Mouse (Mus musculus) ES-E14 (cell line): ENCODE results near the gene Marveld2. TPM values are rescaled to one million over a fixed set of nuclear protein-coding genes. Genes with fewer than 3 reads are reported as not detected.

Source experiments
- DNase-seq: peaks from one replicate; pipeline ENCODE4 v3.0.0-alpha.2; 2013; ENCODE audit warnings: low read depth, low spot score
- H3K27ac ChIP-seq: 2 replicates; pipeline ENCODE4 v1.5.1; 2012; ENCODE audit warnings: low read depth, mild to moderate bottlenecking, low read length, moderate library complexity, mixed read lengths; ENCODE audit not compliant: poor library complexity, insufficient read depth, severe bottlenecking
- H3K36me3 ChIP-seq: 2 replicates; pipeline ENCODE4 v1.6.1; 2012; ENCODE audit warnings: mild to moderate bottlenecking, low read length, moderate library complexity, mixed read lengths; ENCODE audit not compliant: control insufficient read depth, poor library complexity, insufficient read depth, severe bottlenecking
- H3K4me1 ChIP-seq, 2 experiments: fragments of 150-350 bp in 1 of 2; sonication (generic) in 1 of 2; 2 replicates each; pipeline ENCODE4 v1.6.1; 2012; ENCODE audit warnings: low read length in 2 of 2, mild to moderate bottlenecking in 1 of 2, mixed read lengths in 1 of 2; ENCODE audit not compliant: control insufficient read depth in 2 of 2, insufficient read depth in 2 of 2, poor library complexity in 1 of 2
- H3K4me3 ChIP-seq, 2 experiments: fragments of 150-350 bp in 1 of 2; sonication (generic) in 1 of 2; 2 replicates each; pipeline ENCODE4 v1.5.1; 2012; ENCODE audit warnings: low read length in 2 of 2, low read depth in 1 of 2, mild to moderate bottlenecking in 1 of 2, mixed read lengths in 1 of 2; ENCODE audit not compliant: insufficient read depth in 1 of 2, poor library complexity in 1 of 2, severe bottlenecking in 1 of 2
- H3K9ac ChIP-seq: 2 replicates; pipeline ENCODE4 v1.6.1; 2012; ENCODE audit warnings: low read depth, mild to moderate bottlenecking, low read length, mixed read lengths; ENCODE audit not compliant: poor library complexity, insufficient read depth, severe bottlenecking
- H3K9me3 ChIP-seq: fragments of 150-350 bp; sonication (generic); 2 replicates; pipeline ENCODE4 v1.6.1; 2012; ENCODE audit warnings: low read depth, mild to moderate bottlenecking, low read length; ENCODE audit not compliant: control insufficient read depth, insufficient read depth
- CHD2 ChIP-seq: IDR thresholded peaks from 2 replicates; pipeline ENCODE4 v1.6.1; 2014; ENCODE audit warnings: mild to moderate bottlenecking, low read depth, low read length, inconsistent platforms
- HCFC1 ChIP-seq: IDR thresholded peaks from 2 replicates; pipeline ENCODE4 v1.6.1; 2012; ENCODE audit warnings: low read length, inconsistent platforms, borderline replicate concordance; ENCODE audit not compliant: insufficient read depth
- MAFK ChIP-seq: IDR thresholded peaks from 2 replicates; pipeline ENCODE4 v1.6.1; 2014; ENCODE audit warnings: mild to moderate bottlenecking, low read depth, low read length, inconsistent platforms; ENCODE audit not compliant: insufficient read depth
- ZC3H11A ChIP-seq: IDR thresholded peaks from 2 replicates; pipeline ENCODE4 v1.6.1; 2012; ENCODE audit warnings: low read depth, mild to moderate bottlenecking, inconsistent platforms, low read length, borderline replicate concordance
- ZNF384 ChIP-seq: IDR thresholded peaks from 2 replicates; pipeline ENCODE4 v1.6.1; 2012; ENCODE audit warnings: low read depth, low read length, inconsistent platforms
- in situ Hi-C, 2 experiments: fragments of 600-800 bp; cut with MboI; formaldehyde crosslinking; loops; one replicate each; pipeline ENCODE4 v1.15.1; 2025; ENCODE audit warnings: low sequenced_read_pairs in 2 of 2, inconsistent platforms in 1 of 2; ENCODE audit not compliant: unreplicated experiment in 2 of 2
- total RNA-seq: library from RNA; depleted of rRNA; stranded (reverse); fragments of 300-350 nt; gene quantifications from 2 replicates; pipeline ENCODE4 v1.2.3, GENCODE M21; 2012

Gene Marveld2
- total RNA-seq, 1 experiment: 2.5 TPM

DNA sequence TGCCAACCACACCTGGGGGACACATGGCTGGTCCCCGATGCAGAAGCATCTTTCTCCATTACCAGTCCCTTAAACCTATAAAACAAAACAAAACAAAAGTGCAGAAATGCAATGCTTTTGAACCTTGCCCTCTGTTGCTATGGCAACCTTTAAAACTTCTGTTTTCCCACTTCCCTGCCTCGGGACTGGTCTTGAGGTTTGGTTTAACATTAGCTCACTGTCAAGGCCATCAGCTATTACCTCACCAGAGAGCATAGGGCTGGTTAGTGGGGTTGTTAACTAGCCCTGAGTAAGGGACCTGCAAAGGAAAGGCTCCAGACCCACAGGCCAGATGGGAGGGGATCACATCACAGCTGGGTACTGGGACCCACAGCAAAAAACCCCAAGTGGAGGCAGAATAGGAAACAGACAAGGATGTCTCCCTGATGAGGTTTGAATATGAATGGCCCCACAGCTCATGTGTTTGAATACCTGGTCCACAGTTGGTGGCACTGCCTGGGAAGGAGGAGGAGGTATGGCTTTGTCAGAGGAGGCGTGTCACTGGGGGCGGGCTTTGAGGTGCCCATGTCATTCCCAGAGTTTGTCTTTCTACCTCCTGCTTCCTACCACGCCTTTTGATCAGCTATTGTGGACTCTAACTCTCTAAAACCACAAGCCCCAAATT, 14.4 kb downstream of the Marveld2 start:
- Histone ChIP-seq H3K4me3 (no peak overlapping the region), H3K27ac (no peak overlapping the region), H3K9me3 (no peaks in the 10 kb centered on the region), H3K36me3 (no peaks in the 10 kb centered on the region), H3K9ac (no peak overlapping the region), H3K4me1 (peaks cover 0 to 6% of the 10 kb centered on the region in 2 experiments; a peak in 1 of 4 replicates)
- in situ Hi-C loops: no loop called here
- no peak for DNase-seq
- no peak for TF ChIP-seq HCFC1
- TF ChIP-seq ZC3H11A: no peak
- no peak for TF ChIP-seq ZNF384
- no peak for TF ChIP-seq CHD2
- no peak for TF ChIP-seq MAFK

DNA sequence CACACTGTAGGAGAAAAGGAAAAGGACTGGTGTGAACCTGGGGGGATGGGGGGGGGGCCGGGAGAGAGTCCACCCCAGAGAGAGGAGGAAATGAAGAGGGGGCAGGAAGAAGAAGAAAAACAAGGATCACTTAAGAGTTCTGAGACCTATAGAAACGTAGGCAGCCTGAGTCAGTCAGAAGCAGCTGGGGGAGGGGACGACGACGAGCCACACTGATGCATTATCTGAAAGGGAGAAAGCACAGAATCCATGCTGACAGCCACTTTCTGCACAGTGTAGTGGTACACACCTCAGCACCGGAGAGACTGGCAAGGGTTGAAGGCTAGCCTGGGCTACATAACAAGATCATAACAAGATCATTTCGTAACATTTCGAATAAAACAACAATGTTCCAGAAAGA, 15.7 kb downstream of the Marveld2 start:
- H3K4me3 ChIP-seq: no peak overlapping the region
- H3K9me3 ChIP-seq: no peaks in the 10 kb centered on the region
- H3K9ac ChIP-seq: no peak overlapping the region
- TF ChIP-seq CHD2 (no peak), HCFC1 (no peak), ZC3H11A (no peak), ZNF384 (no peak), MAFK (no peak)
- in situ Hi-C loops: no loop called here
- H3K27ac ChIP-seq: no peak overlapping the region
- H3K4me1 ChIP-seq: peaks cover 0 to 6% of the 10 kb centered on the region in 2 experiments; a peak in 1 of 4 replicates
- no peak for DNase-seq
- H3K36me3 ChIP-seq: no peaks in the 10 kb centered on the region

DNA sequence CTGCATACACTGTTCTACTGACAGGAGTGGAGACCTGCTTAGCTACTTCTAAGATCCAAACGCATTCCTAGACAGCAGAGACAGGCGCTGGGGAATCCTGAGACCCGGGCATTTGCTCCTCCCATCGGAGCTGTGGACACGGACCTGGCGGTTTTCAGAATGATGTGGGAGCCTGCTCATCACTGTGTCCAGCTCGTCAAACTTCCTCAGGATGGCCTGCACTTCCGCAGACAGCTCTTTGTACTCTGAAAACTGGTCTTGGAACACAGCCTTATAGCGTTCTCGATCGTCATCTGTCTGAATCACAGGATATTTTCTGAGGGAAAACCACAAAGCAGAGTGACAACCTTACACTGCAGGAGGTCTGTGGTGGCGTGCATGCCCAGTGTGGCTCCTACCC, 16.5 kb downstream of the Marveld2 start:
- no peak overlapping the region for H3K4me3 ChIP-seq
- in situ Hi-C loops: no loop called here
- no peak overlapping the region for H3K9ac ChIP-seq
- no peaks in the 10 kb centered on the region for H3K9me3 ChIP-seq
- H3K27ac ChIP-seq: no peak overlapping the region
- TF ChIP-seq CHD2 (no peak), HCFC1 (no peak), ZC3H11A (no peak)
- DNase-seq: no peak
- H3K36me3 ChIP-seq: no peaks in the 10 kb centered on the region
- peaks cover 0 to 6% of the 10 kb centered on the region in 2 experiments; a peak in 1 of 4 replicates for H3K4me1 ChIP-seq

DNA sequence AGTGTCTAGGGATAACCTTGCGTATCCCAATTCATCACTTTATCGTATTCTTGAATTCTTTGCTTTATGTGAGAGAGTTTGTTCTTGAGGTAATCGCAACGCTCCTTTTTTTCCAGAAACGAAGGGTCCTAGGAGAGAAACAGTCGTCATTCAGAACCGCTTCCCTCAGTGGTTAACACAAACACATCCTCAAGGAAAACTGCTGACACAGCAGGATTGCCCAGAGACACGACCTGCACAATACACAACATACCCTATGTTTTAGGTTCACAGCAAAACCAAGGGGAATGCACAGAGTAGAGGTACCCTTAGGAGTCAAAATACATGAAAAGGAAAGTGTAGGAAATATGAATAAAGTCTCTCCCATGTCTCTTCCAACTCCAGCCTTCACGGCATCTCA, 19.5 kb downstream of the Marveld2 start:
- Histone ChIP-seq H3K9me3 (no peaks in the 10 kb centered on the region), H3K4me1 (peaks cover 0 to 4% of the 10 kb centered on the region in 2 experiments; a peak in 1 of 4 replicates), H3K4me3 (no peak overlapping the region), H3K36me3 (no peaks in the 10 kb centered on the region), H3K27ac (no peak overlapping the region), H3K9ac (no peak overlapping the region)
- DNase-seq: no peak
- TF ChIP-seq MAFK (peak; percentile 98), HCFC1 (no peak)
- in situ Hi-C loops: no loop called here

DNA sequence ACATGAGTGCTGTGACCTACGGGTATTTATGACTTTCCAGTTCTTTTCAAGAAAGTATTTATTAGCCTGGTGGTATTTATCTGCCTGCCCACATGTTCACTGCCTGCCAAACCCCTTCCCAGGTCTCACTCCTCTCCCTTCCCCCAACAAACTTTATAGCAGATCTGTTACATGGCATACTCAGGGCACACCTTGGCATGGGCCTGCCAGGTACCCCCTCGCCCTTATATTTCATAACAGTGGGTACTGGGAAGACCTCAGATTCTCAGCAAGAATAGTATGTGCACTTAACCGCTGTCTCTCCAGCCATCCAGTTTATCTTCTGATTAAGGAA, 21.3 kb downstream of the Marveld2 start:
- Histone ChIP-seq H3K4me1 (peaks cover 0 to 3% of the 10 kb centered on the region in 2 experiments; a peak in 1 of 4 replicates), H3K27ac (no peak overlapping the region), H3K4me3 (no peak overlapping the region), H3K9me3 (no peaks in the 10 kb centered on the region), H3K36me3 (no peaks in the 10 kb centered on the region), H3K9ac (no peak overlapping the region)
- no peak for DNase-seq
- in situ Hi-C loops: no loop called here
- TF ChIP-seq MAFK (no peak), ZC3H11A (no peak), HCFC1 (no peak), ZNF384 (no peak)
